24 mouse cellular contexts compared by ENCODE assay signal in the genomic region with DNA sequence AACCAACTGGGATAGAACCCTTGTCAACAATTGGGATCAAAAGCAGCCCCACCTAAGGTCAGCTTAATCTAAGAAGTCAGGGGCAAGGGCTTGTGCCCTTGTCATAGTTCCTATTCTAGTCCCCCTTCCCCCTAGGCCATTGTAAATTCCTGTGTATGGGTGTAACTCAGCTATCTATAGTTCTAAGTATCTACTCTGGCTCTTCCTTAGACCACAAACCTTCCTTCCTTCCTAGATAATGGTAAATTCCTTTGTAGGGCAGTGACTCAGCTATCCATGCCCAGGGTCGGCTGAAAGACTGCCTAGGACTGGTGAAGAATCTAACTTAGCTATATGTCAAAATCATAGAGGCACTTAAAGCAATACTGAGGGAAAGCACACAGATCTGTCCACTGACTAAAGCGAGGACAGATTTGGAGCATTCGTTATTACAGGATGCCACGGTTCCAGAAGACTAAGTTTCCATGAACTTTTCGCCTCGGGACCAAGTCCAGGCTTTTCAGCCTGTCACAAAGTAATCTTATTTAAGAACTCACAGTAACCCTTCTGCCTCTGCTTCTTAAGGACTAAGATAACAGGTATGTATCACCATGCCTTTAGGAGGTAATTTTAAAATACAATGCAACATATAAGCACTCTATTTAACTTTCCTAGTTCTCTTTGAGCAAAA.
DNase-seq lines count a peak whose midpoint lies in the region; ATAC-seq and TF ChIP-seq lines count a peak whose summit lies in the region.
"Had no signal": no experiment of that assay in that cellular context is flagged by ENCODE, and none has a peak within 500 bp of the region (broad histone marks: within the 10 kb centered on the region; RNA-seq: fewer than 3 reads in every experiment).

No protein-coding gene starts in this region.

- no peak overlapping the region for H3K4me3 ChIP-seq in kidney, embryonic 14.5 days (ENCODE audit: low read length)
- H3K4me3 ChIP-seq in MEL (ENCODE audit: control insufficient read depth in 1 of 2, insufficient read depth in 1 of 2, low read depth in 2 of 2, low read length in 2 of 2), result no peak overlapping the region
- H3K4me3 ChIP-seq: embryonic facial prominence, embryonic 15.5 days; erythroblast, embryonic 14.5 days; forebrain, embryonic 10.5 days; forebrain, embryonic 15.5 days; heart, embryonic 13.5 days; hindbrain, embryonic 15.5 days had no signal

- H3K27ac ChIP-seq in kidney, embryonic 14.5 days (ENCODE audit: low read depth, low read length), result no peak overlapping the region
- peak overlapping the region; percentile 14; the same call in 1 of the 2 replicates for H3K27ac ChIP-seq in MEL (ENCODE audit: control insufficient read depth, low read depth, low read length)
- H3K27ac ChIP-seq: embryonic facial prominence, embryonic 15.5 days; forebrain, embryonic 10.5 days; forebrain, embryonic 15.5 days; heart, embryonic 13.5 days; hindbrain, embryonic 15.5 days had no signal

- H3K9ac ChIP-seq in kidney, embryonic 14.5 days (ENCODE audit: low read depth, low read length), result no peak overlapping the region
- no peak overlapping the region for H3K9ac ChIP-seq in MEL (ENCODE audit: control insufficient read depth, low read depth, low read length, poor library complexity, severe bottlenecking)
- H3K9ac ChIP-seq: embryonic facial prominence, embryonic 15.5 days; forebrain, embryonic 15.5 days; heart, embryonic 13.5 days; hindbrain, embryonic 15.5 days had no signal

- ATAC-seq in kidney, embryonic 14.5 days (ENCODE audit: low FRiP score, low TSS enrichment), result no peak
- 0 out of 2 replicates have a peak, but pooled peaks have one; percentile 18 for ATAC-seq in common myeloid progenitor, adult 5-6 weeks (replicated peaks; ENCODE audit: low read depth, poor library complexity, severe bottlenecking)
- ATAC-seq: CD4-positive, CD25-positive, alpha-beta regulatory T cell, adult 4 months; forebrain, embryonic 15.5 days; Patski had no signal

- no peaks in the 10 kb centered on the region for H3K27me3 ChIP-seq in kidney, embryonic 14.5 days (ENCODE audit: control insufficient read depth, insufficient read depth, low read length)
- H3K27me3 ChIP-seq in MEL (ENCODE audit: control insufficient read depth in 1 of 2, insufficient read depth in 2 of 2, low read length in 2 of 2), result no peaks in the 10 kb centered on the region
- H3K27me3 ChIP-seq: embryonic facial prominence, embryonic 15.5 days; forebrain, embryonic 15.5 days; heart, embryonic 13.5 days; hindbrain, embryonic 15.5 days had no signal

- TF ChIP-seq POLR2A in MEL (IDR thresholded peaks at IDR 0.05; ENCODE audit: control insufficient read depth in 1 of 2, insufficient read depth in 1 of 2, low read depth in 1 of 2, low read length in 2 of 2, poor library complexity in 1 of 2), result no peak

- TF ChIP-seq RAD21 in MEL (IDR thresholded peaks at IDR 0.05; ENCODE audit: low read depth, low read length), result no peak

- intact Hi-C loops in left cerebral cortex, postnatal 14 days (cut with DNase I), result no loop called here

- no peak for TF ChIP-seq CTCF in MEL (IDR thresholded peaks at IDR 0.05 in 2 of 3, conservative IDR thresholded peaks at IDR 0.05 in 1 of 3; ENCODE audit: control insufficient read depth in 1 of 3, insufficient read depth in 1 of 3, low read depth in 2 of 3, low read length in 3 of 3, poor library complexity in 1 of 3, severe bottlenecking in 1 of 3)

- no peak overlapping the region for H3K4me2 ChIP-seq in kidney, embryonic 14.5 days (replicated peaks; ENCODE audit: low read depth, low read length)
- H3K4me2 ChIP-seq: embryonic facial prominence, embryonic 15.5 days; forebrain, embryonic 15.5 days; heart, embryonic 13.5 days; hindbrain, embryonic 15.5 days had no signal

- H3K36me3 ChIP-seq in kidney, embryonic 14.5 days (ENCODE audit: control insufficient read depth, insufficient read depth, low read length), result no peaks in the 10 kb centered on the region
- no peaks in the 10 kb centered on the region for H3K36me3 ChIP-seq in MEL (ENCODE audit: control insufficient read depth in 1 of 2, insufficient read depth in 2 of 2, low read length in 2 of 2)
- H3K36me3 ChIP-seq: embryonic facial prominence, embryonic 15.5 days; forebrain, embryonic 10.5 days; forebrain, embryonic 15.5 days; G1E; heart, embryonic 13.5 days; hindbrain, embryonic 15.5 days had no signal

- 82% methylated on average over 6 of the region's 6 CpGs for WGBS in kidney, embryonic 14.5 days

- H3K4me1 ChIP-seq in kidney, embryonic 14.5 days (ENCODE audit: control insufficient read depth, insufficient read depth, low read length), result no peaks in the 10 kb centered on the region
- no peaks in the 10 kb centered on the region for H3K4me1 ChIP-seq in MEL (ENCODE audit: control insufficient read depth in 1 of 2, insufficient read depth in 2 of 2, low read length in 2 of 2)
- H3K4me1 ChIP-seq: embryonic facial prominence, embryonic 15.5 days; forebrain, embryonic 10.5 days; forebrain, embryonic 15.5 days; heart, embryonic 13.5 days; hindbrain, embryonic 15.5 days had no signal

- peak; percentile 7 to 38 for DNase-seq in kidney, adult 8-10 months
- DNase-seq in 3T3-L1 (ENCODE audit: low read depth, low spot score) (peak; percentile 4), MEL (ENCODE audit: low read depth, low spot score) (peak; percentile 18)
- no peak for DNase-seq in left cerebral cortex, postnatal 14 days (ENCODE audit: low spot score in 2 of 2)
- DNase-seq: adrenal gland, adult 8-10 months; adrenal gland, postnatal 36 days; B cell, adult 2 months; cerebellum, adult 2 months; cerebellum, postnatal 10 days; embryo, embryonic 11 days; gastrocnemius, postnatal 36 days; heart, adult 11 months; heart, postnatal 36 days had no signal

- peak in 1 of 2 experiments; percentile 51; a peak in 1 of 4 replicates for TF ChIP-seq EP300 in MEL (IDR thresholded peaks at IDR 0.05; ENCODE audit: low read depth in 1 of 2, low read length in 2 of 2)

- H3K9me3 ChIP-seq in kidney, embryonic 14.5 days (ENCODE audit: control insufficient read depth, low read length), result peaks cover 2% of the 10 kb centered on the region; the same call in 1 of the 2 replicates
- no peaks in the 10 kb centered on the region for H3K9me3 ChIP-seq in MEL (replicated peaks; ENCODE audit: insufficient read depth, low read length)
- H3K9me3 ChIP-seq: embryonic facial prominence, embryonic 15.5 days; forebrain, embryonic 15.5 days; hindbrain, embryonic 15.5 days had no signal

- H3K79me2 ChIP-seq in MEL (ENCODE audit: control insufficient read depth, insufficient read depth, low read length, poor library complexity), result no peaks in the 10 kb centered on the region

TF ChIP-seq in MEL, 35 proteins besides CTCF, POLR2A, EP300 and RAD21:
- TF ChIP-seq GATA1 (IDR thresholded peaks at IDR 0.05; ENCODE audit: low read depth, low read length), result 0 out of 2 replicates have a peak, but pooled peaks have one; percentile 19
- no peak for TF ChIP-seq RCOR1 (IDR thresholded peaks at IDR 0.05; ENCODE audit: low read depth, low read length)

Comparison
In these comparisons a context has a peak if more than half of its experiments do, and no peak if none do; other contexts are left out.
1. DNase-seq: peak in kidney, adult 8-10 months (2 of 2), 3T3-L1 (single experiment) and MEL (single experiment); none in left cerebral cortex, postnatal 14 days (0 of 2).